Comparison of ENCODE assay signal across 19 mouse cellular contexts in genomic region chr19:7084734-7085133, GRCm38 (mm10). TPM values are rescaled to one million over a fixed set of nuclear protein-coding genes. Genes with fewer than 3 reads are reported as not detected.
DNase-seq lines count a peak whose midpoint lies in the region; ATAC-seq and TF ChIP-seq lines count a peak whose summit lies in the region.
"Had no signal": no experiment of that assay in that cellular context is flagged by ENCODE, and none has a peak within 500 bp of the region (broad histone marks: within the 10 kb centered on the region; RNA-seq: fewer than 3 reads in every experiment).

No protein-coding gene starts in this region.

- DNase-seq in forebrain, embryonic 10.5 days (ENCODE audit: extremely low spot score, low spot score), result no peak
- no peak for DNase-seq in midbrain, embryonic 10.5 days (ENCODE audit: low spot score)
- DNase-seq in midbrain, postnatal 0 days (ENCODE audit: low spot score), result no peak
- DNase-seq in c-Kit-positive CD71-positive TER-119-positive erythroid progenitor cells, embryonic 14.5 days (ENCODE audit: low spot score), result no peak
- DNase-seq: B cell, adult 2 months; cerebellum, adult 9-11 months; gastrocnemius, postnatal 36 days; kidney, adult 18-20 months; kidney, postnatal 10 days; left cerebral cortex, postnatal 4 days; liver; lung, postnatal 14 days; right cerebral cortex, postnatal 25 days had no signal

- H3K4me3 ChIP-seq in forebrain, embryonic 13.5 days, result no peak overlapping the region
- no peak overlapping the region for H3K4me3 ChIP-seq in forebrain, embryonic 10.5 days
- H3K4me3 ChIP-seq in midbrain, embryonic 10.5 days, result no peak overlapping the region
- no peak overlapping the region for H3K4me3 ChIP-seq in midbrain, postnatal 0 days (ENCODE audit: low read depth, low read length)
- no peak overlapping the region for H3K4me3 ChIP-seq in forebrain, embryonic 15.5 days
- H3K4me3 ChIP-seq in midbrain, embryonic 15.5 days, result no peak overlapping the region
- H3K4me3 ChIP-seq: embryonic facial prominence, embryonic 13.5 days; left cerebral cortex, adult 2 months had no signal

- H3K27ac ChIP-seq in forebrain, embryonic 13.5 days, result peak overlapping the region; percentile 89
- H3K27ac ChIP-seq in forebrain, embryonic 10.5 days, result no peak overlapping the region
- H3K27ac ChIP-seq in midbrain, embryonic 10.5 days (replicated peaks), result peak overlapping the region; percentile 49
- H3K27ac ChIP-seq in midbrain, postnatal 0 days (ENCODE audit: low read depth, low read length), result no peak overlapping the region
- H3K27ac ChIP-seq in forebrain, embryonic 15.5 days (replicated peaks), result 0 out of 2 replicates have a peak overlapping the region, but pooled peaks have one; percentile 12
- peak overlapping the region; percentile 65 for H3K27ac ChIP-seq in midbrain, embryonic 15.5 days
- H3K27ac ChIP-seq: embryonic facial prominence, embryonic 13.5 days had no signal

- H3K4me1 ChIP-seq in forebrain, embryonic 13.5 days, result peaks cover 70% of the 10 kb centered on the region
- H3K4me1 ChIP-seq in forebrain, embryonic 10.5 days, result peaks cover 70% of the 10 kb centered on the region
- H3K4me1 ChIP-seq in midbrain, embryonic 10.5 days, result peaks cover 76% of the 10 kb centered on the region
- H3K4me1 ChIP-seq in midbrain, postnatal 0 days (ENCODE audit: insufficient read depth, low read length), result peaks cover 9% of the 10 kb centered on the region; the same call in 1 of the 2 replicates
- peaks cover 62% of the 10 kb centered on the region for H3K4me1 ChIP-seq in forebrain, embryonic 15.5 days
- H3K4me1 ChIP-seq in midbrain, embryonic 15.5 days, result peaks cover 51% of the 10 kb centered on the region

- H3K4me2 ChIP-seq in forebrain, embryonic 13.5 days, result no peak overlapping the region
- no peak overlapping the region for H3K4me2 ChIP-seq in midbrain, postnatal 0 days (ENCODE audit: low read depth, low read length, poor library complexity, severe bottlenecking)
- no peak overlapping the region for H3K4me2 ChIP-seq in forebrain, embryonic 15.5 days (replicated peaks)
- no peak overlapping the region; the same call in 1 of the 2 replicates for H3K4me2 ChIP-seq in midbrain, embryonic 15.5 days
- H3K4me2 ChIP-seq: embryonic facial prominence, embryonic 13.5 days had no signal

- 0 out of 2 replicates have a peak, but pooled peaks cover 3% of the 10 kb centered on the region for H3K27me3 ChIP-seq in forebrain, embryonic 13.5 days
- peaks cover 87% of the 10 kb centered on the region for H3K27me3 ChIP-seq in forebrain, embryonic 10.5 days (ENCODE audit: poor library complexity, severe bottlenecking)
- H3K27me3 ChIP-seq in midbrain, embryonic 10.5 days (ENCODE audit: low read depth, poor library complexity, severe bottlenecking), result peaks cover 100% of the 10 kb centered on the region
- H3K27me3 ChIP-seq in midbrain, postnatal 0 days (ENCODE audit: insufficient read depth, low read length), result no peaks in the 10 kb centered on the region
- no peaks in the 10 kb centered on the region for H3K27me3 ChIP-seq in forebrain, embryonic 15.5 days
- peaks cover 3% of the 10 kb centered on the region; the same call in 1 of the 2 replicates for H3K27me3 ChIP-seq in midbrain, embryonic 15.5 days (replicated peaks)

- no peaks in the 10 kb centered on the region for H3K36me3 ChIP-seq in forebrain, embryonic 13.5 days (ENCODE audit: poor library complexity, severe bottlenecking)
- H3K36me3 ChIP-seq in forebrain, embryonic 10.5 days (replicated peaks), result no peaks in the 10 kb centered on the region
- H3K36me3 ChIP-seq in midbrain, embryonic 10.5 days, result no peaks in the 10 kb centered on the region
- no peaks in the 10 kb centered on the region for H3K36me3 ChIP-seq in midbrain, postnatal 0 days (ENCODE audit: insufficient read depth, low read length)
- H3K36me3 ChIP-seq in forebrain, embryonic 15.5 days, result no peaks in the 10 kb centered on the region
- no peaks in the 10 kb centered on the region for H3K36me3 ChIP-seq in midbrain, embryonic 15.5 days (replicated peaks)
- H3K36me3 ChIP-seq: embryonic facial prominence, embryonic 13.5 days had no signal

- 46% methylated on average over 15 of the region's 15 CpGs for WGBS in forebrain, embryonic 13.5 days
- 88% methylated on average over 15 of the region's 15 CpGs for WGBS in forebrain, embryonic 10.5 days
- 87% methylated on average over 15 of the region's 15 CpGs for WGBS in midbrain, embryonic 10.5 days
- WGBS in midbrain, postnatal 0 days, result 26% methylated on average over 15 of the region's 15 CpGs
- WGBS in forebrain, embryonic 15.5 days, result 33% methylated on average over 15 of the region's 15 CpGs
- WGBS in midbrain, embryonic 15.5 days, result 25% methylated on average over 15 of the region's 15 CpGs

- H3K9me3 ChIP-seq in forebrain, embryonic 13.5 days (replicated peaks), result no peaks in the 10 kb centered on the region
- no peaks in the 10 kb centered on the region for H3K9me3 ChIP-seq in forebrain, embryonic 10.5 days
- H3K9me3 ChIP-seq in midbrain, embryonic 10.5 days (replicated peaks), result no peaks in the 10 kb centered on the region
- H3K9me3 ChIP-seq in midbrain, postnatal 0 days (ENCODE audit: low read length), result no peaks in the 10 kb centered on the region
- H3K9me3 ChIP-seq in forebrain, embryonic 15.5 days, result no peaks in the 10 kb centered on the region
- no peaks in the 10 kb centered on the region for H3K9me3 ChIP-seq in midbrain, embryonic 15.5 days
- H3K9me3 ChIP-seq: embryonic facial prominence, embryonic 13.5 days had no signal

- no peak for TF ChIP-seq CTCF in midbrain, postnatal 0 days (IDR thresholded peaks at IDR 0.05)

- no peak for ATAC-seq in forebrain, embryonic 13.5 days
- no peak for ATAC-seq in midbrain, postnatal 0 days (ENCODE audit: low FRiP score)
- no peak for ATAC-seq in forebrain, embryonic 15.5 days (replicated peaks)
- ATAC-seq in midbrain, embryonic 15.5 days (replicated peaks), result no peak

- no peak overlapping the region for H3K9ac ChIP-seq in forebrain, embryonic 13.5 days
- no peak overlapping the region for H3K9ac ChIP-seq in midbrain, postnatal 0 days (replicated peaks; ENCODE audit: low read length, poor library complexity, severe bottlenecking)
- H3K9ac ChIP-seq in forebrain, embryonic 15.5 days (replicated peaks), result no peak overlapping the region
- H3K9ac ChIP-seq in midbrain, embryonic 15.5 days, result no peak overlapping the region
- H3K9ac ChIP-seq: embryonic facial prominence, embryonic 13.5 days had no signal

RNA-seq across cellular contexts. Expression of gene Flrt1, which starts 20.8 kb away (rescaled TPM):
- polyA plus RNA-seq in forebrain, embryonic 13.5 days (2015; fragmentation: Nextera tagmentation; extraction: Ambion mirVana), result 10.4 and 11.3 TPM in 2 replicates
- 4.0 and 4.8 TPM in 2 replicates for polyA plus RNA-seq in forebrain, embryonic 10.5 days (2016; fragmentation: Nextera tagmentation; extraction: Ambion mirVana)
- polyA plus RNA-seq in midbrain, embryonic 10.5 days (2016; fragmentation: Nextera tagmentation; extraction: Ambion mirVana), result 6.0 and 7.5 TPM in 2 replicates
- 9.9 and 11.4 TPM in 2 replicates for total RNA-seq in midbrain, postnatal 0 days (2014; rRNA removed)
- polyA plus RNA-seq in midbrain, postnatal 0 days (2015; fragmentation: Nextera tagmentation; extraction: Ambion mirVana), result 9.8 and 11.9 TPM in 2 replicates
- polyA plus RNA-seq in forebrain, embryonic 15.5 days (2015; fragmentation: Nextera tagmentation; extraction: Ambion mirVana), result 14.9 and 18.9 TPM in 2 replicates
- polyA plus RNA-seq in midbrain, embryonic 15.5 days (2015; fragmentation: Nextera tagmentation; extraction: Ambion mirVana), result 12.2 and 12.5 TPM in 2 replicates
- total RNA-seq: megakaryocyte, adult 5-6 weeks had no signal

RNA-seq across cellular contexts. Expression of gene Macrod1, which starts 28.1 kb away (rescaled TPM):
- polyA plus RNA-seq in forebrain, embryonic 13.5 days (2015; fragmentation: Nextera tagmentation; extraction: Ambion mirVana), result 3.3 and 4.4 TPM in 2 replicates
- 3.7 and 3.9 TPM in 2 replicates for polyA plus RNA-seq in forebrain, embryonic 10.5 days (2016; fragmentation: Nextera tagmentation; extraction: Ambion mirVana)
- polyA plus RNA-seq in midbrain, embryonic 10.5 days (2016; fragmentation: Nextera tagmentation; extraction: Ambion mirVana), result 2.2 and 2.9 TPM in 2 replicates
- 1.4 and 5.1 TPM in 2 replicates for total RNA-seq in midbrain, postnatal 0 days (2014; rRNA removed)
- polyA plus RNA-seq in midbrain, postnatal 0 days (2015; fragmentation: Nextera tagmentation; extraction: Ambion mirVana), result 5.9 and 6.2 TPM in 2 replicates
- polyA plus RNA-seq in forebrain, embryonic 15.5 days (2015; fragmentation: Nextera tagmentation; extraction: Ambion mirVana), result 5.8 and 6.0 TPM in 2 replicates
- polyA plus RNA-seq in midbrain, embryonic 15.5 days (2015; fragmentation: Nextera tagmentation; extraction: Ambion mirVana), result 5.6 and 6.0 TPM in 2 replicates

RNA-seq across cellular contexts. Expression of gene Stip1, which starts 45.0 kb away (rescaled TPM):
- polyA plus RNA-seq in forebrain, embryonic 13.5 days (2015; fragmentation: Nextera tagmentation; extraction: Ambion mirVana), result 289 and 311 TPM in 2 replicates
- polyA plus RNA-seq in forebrain, embryonic 10.5 days (2016; fragmentation: Nextera tagmentation; extraction: Ambion mirVana), result 456 and 486 TPM in 2 replicates
- 427 and 470 TPM in 2 replicates for polyA plus RNA-seq in midbrain, embryonic 10.5 days (2016; fragmentation: Nextera tagmentation; extraction: Ambion mirVana)
- total RNA-seq in midbrain, postnatal 0 days (2014; rRNA removed), result 97.0 and 101 TPM in 2 replicates
- polyA plus RNA-seq in midbrain, postnatal 0 days (2015; fragmentation: Nextera tagmentation; extraction: Ambion mirVana), result 142 and 147 TPM in 2 replicates
- 243 and 245 TPM in 2 replicates for polyA plus RNA-seq in forebrain, embryonic 15.5 days (2015; fragmentation: Nextera tagmentation; extraction: Ambion mirVana)
- polyA plus RNA-seq in midbrain, embryonic 15.5 days (2015; fragmentation: Nextera tagmentation; extraction: Ambion mirVana), result 214 and 230 TPM in 2 replicates

Comparison
In these comparisons a context has a peak if more than half of its experiments do, and no peak if none do; other contexts are left out.
1. H3K27ac ChIP-seq: peak in forebrain, embryonic 13.5 days (single experiment), midbrain, embryonic 10.5 days (single experiment), forebrain, embryonic 15.5 days (single experiment) and midbrain, embryonic 15.5 days (single experiment); none in forebrain, embryonic 10.5 days (single experiment) and midbrain, postnatal 0 days (single experiment).